Mouse (Mus musculus): Measurements from ENCODE around the gene Gtse1. TPM values are rescaled to one million over a fixed set of nuclear protein-coding genes. Genes with fewer than 3 reads are reported as not detected.
"Not testable (repeated sequence)": the region's sequence is repeated elsewhere in the genome, so short reads cannot be mapped to it uniquely, and the experiment has no call there.

Gtse1 gene
- total RNA-seq, 2 experiments from 2014 or later: 4.5 to 4.6 TPM

DNA sequence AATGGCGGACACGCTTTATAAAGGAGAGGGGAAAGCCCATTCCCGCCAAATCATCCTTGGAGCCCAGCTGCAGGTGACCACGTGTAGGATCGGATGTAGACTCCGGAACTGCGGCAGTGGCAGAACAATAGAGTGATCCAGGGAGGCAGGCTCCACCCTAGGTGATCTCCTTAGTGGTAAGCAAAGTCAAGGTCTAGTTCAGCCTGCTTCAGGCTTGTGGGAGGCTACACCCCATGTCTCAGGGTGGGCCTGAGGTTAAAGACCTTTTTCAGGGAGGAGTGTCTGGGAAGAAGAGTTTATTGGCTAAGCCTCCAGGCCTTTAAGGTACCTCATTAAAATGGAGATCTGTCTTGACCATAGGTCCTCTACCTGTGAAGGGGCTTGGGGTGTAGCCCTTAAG, 6.4 kb downstream of the Gtse1 start:
- DNase-seq: not testable (repeated sequence)
- intact Hi-C loops (cut with DNase I): loop anchor here (5.0 kb wide), 1 partner anchor 269 kb away; no protein-coding TSS in a partner anchor

- intact Hi-C loops (cut with DNase I): loop anchor here (1.0 to 5.0 kb wide), 2 partner anchors 151 to 270 kb away; no protein-coding TSS in a partner anchor
Observed at GRCm38 (mm10) chr15:85867696-85868095, 8.2 kb downstream of the Gtse1 start.

GRCm38 (mm10) chr15:85877336-85877735, 17.8 kb downstream of the Gtse1 start:
- no peak for DNase-seq
- intact Hi-C loops (cut with DNase I): no loop called here

More at GRCm38 (mm10) chr15:85867696-85868095, 8.2 kb downstream of the Gtse1 start:
- peak; percentile 79 to 87 for DNase-seq

DNA sequence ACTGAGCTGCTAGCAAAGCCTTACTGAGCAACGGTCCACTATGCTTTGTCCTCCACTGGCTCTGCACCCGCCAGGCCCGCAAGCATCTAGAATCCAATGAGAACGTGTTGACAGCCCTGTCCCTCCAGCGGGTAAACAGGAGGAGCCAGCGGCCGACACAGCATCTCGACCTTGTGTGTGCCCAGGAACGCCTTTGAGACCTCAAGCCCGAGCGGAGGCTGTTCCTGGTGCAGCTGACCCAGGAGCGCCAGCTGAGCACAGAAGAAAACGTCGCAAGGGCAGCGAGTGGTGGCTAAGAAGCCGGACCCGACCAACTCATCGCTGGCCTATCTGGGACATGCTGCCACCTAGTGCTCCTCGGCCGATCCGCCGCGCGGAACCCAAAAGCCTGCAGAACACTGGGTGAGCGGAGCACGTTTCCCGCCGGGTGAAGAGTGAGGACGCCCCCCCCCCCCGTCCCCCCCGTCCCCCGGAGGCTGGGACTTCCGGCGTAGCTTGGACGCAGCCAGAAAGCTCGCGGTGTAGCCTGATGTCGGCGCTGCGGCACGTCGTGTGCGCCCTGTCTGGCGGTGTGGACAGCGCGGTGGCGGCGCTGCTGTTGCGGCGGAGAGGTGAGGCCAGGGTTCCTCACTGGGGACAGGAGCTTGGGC, 19.4 kb downstream of the Gtse1 start, which contains the start of gene Trmu:
TSS of gene Trmu (plus strand) at position 465 of the 650 bp plus-strand sequence.
- intact Hi-C loops (cut with DNase I): loop anchor here (2.0 kb wide), 1 partner anchor 20 kb away; the partner anchor contains the start of gene Gtse1

GRCm38 (mm10) chr15:85879498-85879895, 20.0 kb downstream of the Gtse1 start:
- no peak for DNase-seq
- intact Hi-C loops (cut with DNase I): loop anchor here (2.0 kb wide), 1 partner anchor 21 kb away; the partner anchor contains the start of gene Gtse1

More for the DNA sequence above, 19.4 kb downstream of the Gtse1 start, which contains the start of gene Trmu:
- peak; percentile 92 to 93 for DNase-seq

DNA sequence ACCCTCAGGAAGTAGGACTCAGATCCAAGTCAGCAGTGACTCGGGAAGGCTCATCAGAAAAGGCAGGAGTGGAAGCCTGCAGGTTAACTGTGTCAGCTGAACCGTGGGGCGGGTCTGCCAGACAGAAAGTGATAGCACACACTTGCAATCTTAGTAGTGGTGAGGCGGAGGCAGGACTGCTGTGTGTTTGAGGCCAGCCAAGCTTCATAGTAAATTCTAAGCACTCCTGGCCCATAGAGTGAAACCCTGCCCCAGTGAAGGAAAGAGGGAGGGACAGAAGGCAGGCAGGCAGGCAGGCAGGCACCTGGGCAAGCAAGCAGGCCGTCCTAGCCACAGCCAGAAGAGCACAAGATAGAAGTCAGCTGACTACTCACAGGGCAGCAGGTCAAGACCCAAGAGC, 26.1 kb downstream of the Gtse1 start:
- DNase-seq: no peak
- intact Hi-C loops (cut with DNase I): no loop called here

DNA sequence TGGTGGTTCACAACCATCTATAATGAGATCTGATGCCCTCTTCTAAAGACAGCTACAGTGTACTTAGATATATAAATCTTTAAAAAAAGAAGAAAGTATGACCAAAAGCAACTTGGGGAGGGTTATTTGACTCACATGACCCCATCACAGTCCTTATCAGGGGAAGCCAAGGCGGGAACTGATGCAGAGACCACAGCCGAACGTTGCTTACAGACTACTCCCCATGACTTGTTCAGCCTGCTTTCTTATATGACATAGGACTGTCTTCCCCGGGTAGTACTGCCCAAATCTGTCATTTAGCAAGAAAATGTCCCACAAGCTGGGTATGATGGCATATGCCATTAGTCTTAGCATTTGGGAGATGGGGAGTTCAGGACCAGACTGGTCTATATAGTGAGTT, 29.7 kb downstream of the Gtse1 start:
- DNase-seq: no peak
- intact Hi-C loops (cut with DNase I): no loop called here

DNA sequence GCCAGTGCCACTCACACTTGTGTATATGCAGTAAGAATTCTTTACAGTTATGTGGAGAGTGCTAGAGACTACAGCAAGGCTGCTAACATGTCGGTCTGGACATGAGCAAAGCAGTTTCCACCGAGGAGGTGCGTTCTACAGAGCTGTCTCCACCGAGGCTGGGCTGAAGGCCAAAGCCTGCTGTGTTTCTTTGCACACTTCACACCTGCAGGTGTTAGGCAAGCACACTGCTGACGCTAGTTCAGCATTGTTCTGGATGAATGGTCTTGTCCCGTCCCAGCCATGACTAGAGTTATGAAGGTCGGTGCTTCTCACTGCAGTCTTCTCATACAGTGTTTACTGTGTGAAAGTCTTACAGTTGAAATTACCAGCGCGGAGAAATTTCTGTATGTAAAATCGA, 32.4 kb downstream of the Gtse1 start:
- no peak for DNase-seq
- intact Hi-C loops (cut with DNase I): no loop called here

DNA sequence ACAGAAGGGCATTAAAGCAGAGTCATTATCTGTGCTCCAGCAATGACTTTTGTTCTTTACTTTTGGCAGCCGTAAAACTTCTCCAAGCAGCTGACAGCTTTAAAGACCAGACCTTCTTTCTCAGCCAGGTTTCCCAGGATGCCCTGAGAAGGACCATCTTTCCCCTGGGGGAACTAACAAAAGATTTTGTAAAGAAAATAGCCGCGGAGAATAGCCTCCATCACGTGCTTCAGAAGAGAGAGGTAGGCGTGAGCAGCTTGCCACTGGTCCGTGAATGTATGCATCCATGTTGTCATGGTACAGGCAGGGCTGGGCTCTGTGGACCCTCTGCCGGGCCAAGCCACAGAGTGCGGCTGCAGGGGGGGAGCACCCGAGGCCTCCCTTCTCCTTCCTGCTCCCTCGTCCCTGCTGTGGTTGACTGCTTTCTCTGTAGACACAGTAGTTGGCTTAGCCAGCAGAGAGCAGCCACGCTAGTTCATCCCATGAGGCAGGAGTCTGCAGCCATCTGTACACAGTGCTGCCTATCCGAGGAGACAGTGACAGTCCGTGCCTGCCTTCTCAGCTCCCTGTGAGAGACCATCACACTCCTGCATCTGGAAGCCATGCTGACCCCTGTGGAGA, 33.1 kb downstream of the Gtse1 start:
- DNase-seq: no peak
- intact Hi-C loops (cut with DNase I): no loop called here

DNA sequence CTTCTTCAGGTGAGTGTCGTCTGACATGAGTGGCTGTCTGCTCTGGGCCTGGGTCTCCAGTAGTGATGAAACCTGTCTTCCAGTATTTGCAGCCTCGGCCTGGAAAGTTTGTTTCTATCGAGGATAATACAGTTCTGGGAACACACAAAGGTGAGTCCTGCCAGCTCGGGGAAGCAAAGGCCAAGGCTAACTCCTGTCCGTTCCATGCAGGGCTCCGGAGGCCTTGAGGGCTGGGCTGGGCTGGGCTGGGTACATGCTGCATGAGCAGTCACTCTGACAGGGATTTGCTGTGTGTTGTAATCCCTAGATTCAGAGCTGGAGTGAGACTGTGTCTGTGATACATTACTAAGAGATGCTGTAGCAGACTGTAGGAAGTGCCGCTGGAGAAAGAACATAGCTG, 34.3 kb downstream of the Gtse1 start:
- no peak for DNase-seq
- intact Hi-C loops (cut with DNase I): no loop called here

DNA sequence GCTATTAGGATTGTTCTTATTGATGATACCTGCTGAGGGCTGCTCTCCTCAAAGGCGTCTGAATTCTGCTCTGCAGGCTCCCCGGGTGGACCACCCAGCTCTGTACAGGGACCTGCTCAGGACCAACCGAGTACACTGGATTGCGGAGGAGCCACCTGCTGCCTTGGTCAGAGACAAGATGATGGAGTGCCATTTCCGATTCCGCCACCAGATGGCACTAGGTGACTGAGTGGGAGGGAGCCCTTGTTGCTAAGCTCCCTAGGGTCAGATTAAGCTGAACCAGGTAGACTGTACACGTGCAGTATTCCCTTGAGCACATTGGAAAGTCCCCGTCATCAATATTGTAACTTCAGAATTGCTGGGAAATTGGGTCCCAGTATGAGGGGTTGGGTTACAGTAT, 36.7 kb downstream of the Gtse1 start:
- DNase-seq: peak; percentile 80 to 89
- intact Hi-C loops (cut with DNase I): loop anchor here (1.0 to 5.0 kb wide), 2 partner anchors 143 to 236 kb away; no protein-coding TSS in a partner anchor

DNA sequence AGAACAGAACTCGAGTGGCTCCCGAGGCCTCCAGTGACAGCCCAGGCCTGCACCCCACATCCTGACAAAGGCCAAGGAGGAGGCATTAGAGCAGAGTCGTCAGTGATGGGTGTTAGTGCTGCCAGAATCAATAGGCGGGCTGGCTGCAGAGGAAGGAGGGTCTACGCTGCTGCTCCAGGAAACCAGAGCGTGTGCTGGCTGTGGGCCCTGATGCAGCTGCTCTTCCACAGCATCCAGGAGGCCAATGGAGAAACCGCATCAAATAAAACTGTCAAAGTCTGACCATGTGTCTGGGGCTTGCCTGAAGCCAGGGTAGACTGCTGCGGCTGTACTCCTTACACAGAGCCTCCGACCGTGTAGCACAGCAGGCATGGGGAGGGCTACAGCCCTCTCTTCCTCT, 37.6 kb downstream of the Gtse1 start:
- intact Hi-C loops (cut with DNase I): loop anchor here (5.0 kb wide), 1 partner anchor 235 kb away; no protein-coding TSS in a partner anchor
- no peak for DNase-seq

DNA sequence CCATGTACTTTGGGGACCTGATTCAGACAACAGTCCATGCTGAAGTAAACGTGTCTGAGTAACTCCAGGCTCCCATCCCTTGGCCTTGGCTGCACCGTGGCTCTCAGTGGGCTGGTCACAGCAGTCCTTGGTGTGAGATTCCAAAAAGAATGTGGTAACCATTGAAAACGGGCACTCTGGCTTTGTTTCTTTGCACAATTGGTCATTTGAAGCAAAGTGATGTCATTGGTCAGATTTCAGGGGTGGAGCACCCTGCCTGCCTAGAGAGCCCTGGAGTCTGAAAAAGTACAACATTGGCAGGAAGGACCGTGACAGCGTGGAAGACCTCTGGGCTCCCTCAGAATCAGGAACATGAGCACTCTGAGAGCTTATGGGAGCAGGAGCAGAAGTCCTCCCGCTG, 39.9 kb downstream of the Gtse1 start:
- intact Hi-C loops (cut with DNase I): loop anchor here (5.0 kb wide), 1 partner anchor 233 kb away; no protein-coding TSS in a partner anchor
- no peak for DNase-seq

DNA sequence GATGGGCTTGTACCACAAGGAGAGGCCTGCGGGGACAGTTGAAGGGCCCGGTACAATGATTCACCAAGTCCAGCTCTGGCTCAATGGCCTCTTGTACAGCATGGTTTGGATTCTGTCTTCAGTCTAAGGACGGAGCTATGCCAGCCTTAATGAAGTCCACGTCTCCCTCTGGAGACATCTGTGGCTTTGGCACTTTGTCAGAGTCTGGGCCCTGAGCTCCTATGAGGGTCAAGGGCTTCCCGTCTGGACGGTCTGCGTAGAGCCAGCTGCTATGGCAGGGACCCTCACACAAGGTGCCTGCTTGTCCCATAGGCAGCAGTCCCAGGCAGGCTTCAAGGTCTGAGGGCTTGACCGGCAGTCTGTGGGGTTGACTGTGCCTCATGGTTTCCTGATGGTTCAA, 40.8 kb downstream of the Gtse1 start:
- no peak for DNase-seq
- intact Hi-C loops (cut with DNase I): no loop called here

GRCm38 (mm10) chr15:85900801-85901200, 41.3 kb downstream of the Gtse1 start:
- intact Hi-C loops (cut with DNase I): no loop called here
- DNase-seq: no peak

DNA sequence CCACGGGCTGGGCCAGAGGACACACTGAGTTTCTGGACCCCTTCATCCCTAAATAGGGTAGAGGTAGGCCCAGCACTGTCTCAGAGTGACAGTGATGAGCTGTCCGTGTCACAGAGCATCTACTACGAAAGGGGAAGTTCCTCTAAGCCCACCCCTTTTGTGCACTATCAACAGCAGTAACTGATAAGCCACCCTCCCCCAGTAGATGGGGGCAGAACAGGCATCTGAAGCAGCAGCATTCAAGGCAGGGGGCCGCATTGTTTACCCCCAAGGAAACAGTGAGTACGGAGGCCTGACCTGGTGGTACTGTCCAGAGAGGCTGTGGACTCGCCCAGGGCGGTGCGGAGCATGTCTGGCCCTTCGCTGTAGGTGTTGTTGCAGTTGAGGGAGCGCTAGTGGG, 43.0 kb downstream of the Gtse1 start:
- intact Hi-C loops (cut with DNase I): no loop called here

DNA sequence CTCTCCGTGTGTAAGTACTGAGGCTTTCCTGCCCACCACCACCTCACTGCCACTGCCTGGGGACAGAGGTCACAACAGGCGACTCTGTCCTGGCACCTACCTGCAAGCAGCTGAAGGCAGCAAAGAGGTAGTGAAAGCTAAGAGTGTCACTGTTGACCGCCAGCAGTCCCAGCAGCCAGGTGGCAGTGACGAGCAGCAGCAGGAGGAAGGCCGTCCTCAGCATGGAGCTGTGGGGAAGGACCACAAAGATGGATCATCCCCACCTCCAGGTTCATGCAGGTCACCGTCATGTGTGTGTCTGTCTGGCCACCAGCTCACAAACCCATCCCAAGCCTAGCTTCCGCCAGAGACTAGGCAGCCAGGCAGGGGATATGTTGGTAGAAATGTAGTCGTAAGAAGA, 44.3 kb downstream of the Gtse1 start:
- intact Hi-C loops (cut with DNase I): no loop called here
- peak in 1 of 2 experiments; percentile 42 for DNase-seq

More for the DNA sequence above, 43.0 kb downstream of the Gtse1 start:
- no peak for DNase-seq

DNA sequence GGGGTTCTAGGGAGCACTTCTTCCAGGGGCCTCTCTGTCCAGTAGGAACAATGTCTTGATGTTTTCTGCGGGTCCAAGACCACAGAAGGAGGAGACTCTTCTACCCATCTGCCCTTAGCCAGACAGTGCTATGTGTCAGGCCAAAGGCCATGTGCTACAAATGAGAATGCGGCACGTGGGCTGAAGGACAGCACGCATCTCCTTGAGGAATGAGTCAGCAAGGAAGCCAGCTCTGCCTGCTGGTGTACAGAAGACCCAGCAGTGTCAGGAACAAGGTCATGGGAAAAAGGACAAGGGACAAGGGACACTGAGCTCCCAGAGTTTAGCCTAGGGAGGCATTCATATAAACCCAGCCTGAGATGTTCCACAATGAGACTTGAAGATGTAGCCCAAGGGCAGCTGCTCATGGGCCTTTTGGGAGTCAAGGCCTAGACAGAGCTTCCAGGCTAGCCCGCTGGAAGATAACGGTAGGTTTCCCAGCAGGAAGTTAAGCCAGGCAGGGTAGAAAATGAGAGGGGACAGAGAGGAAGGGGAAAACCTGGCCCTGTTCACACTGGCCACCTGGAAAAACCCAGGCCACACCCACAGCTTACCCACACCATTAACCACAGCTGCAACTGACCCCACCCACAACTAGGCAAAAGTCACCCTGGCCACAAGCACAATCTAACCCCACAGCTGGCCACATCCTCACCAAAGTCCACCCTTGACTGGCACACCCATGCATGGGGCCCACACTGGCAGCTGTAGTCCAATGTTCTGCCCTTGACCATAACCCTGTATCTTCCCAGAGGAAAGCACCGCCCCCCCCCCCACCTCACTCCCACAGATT, 49.3 kb downstream of the Gtse1 start:
- intact Hi-C loops (cut with DNase I): no loop called here
- no peak for DNase-seq

DNA sequence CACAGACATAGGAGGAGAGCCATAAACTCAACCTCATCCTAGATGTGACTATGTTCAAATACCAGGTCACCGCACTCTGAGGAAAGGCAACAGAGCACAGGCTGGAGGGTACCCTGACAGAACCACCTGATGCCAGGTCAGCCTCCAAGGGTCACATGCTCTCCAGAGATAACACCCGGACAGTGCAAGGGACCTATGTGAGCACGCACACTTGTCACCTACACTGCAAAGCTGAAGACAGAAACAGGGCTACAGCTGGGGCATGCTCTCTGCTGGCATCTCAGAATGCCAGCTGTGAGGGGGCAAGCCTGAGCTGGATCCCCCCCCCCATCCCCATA, 49.9 kb downstream of the Gtse1 start:
- no peak for DNase-seq
- intact Hi-C loops (cut with DNase I): no loop called here

DNA sequence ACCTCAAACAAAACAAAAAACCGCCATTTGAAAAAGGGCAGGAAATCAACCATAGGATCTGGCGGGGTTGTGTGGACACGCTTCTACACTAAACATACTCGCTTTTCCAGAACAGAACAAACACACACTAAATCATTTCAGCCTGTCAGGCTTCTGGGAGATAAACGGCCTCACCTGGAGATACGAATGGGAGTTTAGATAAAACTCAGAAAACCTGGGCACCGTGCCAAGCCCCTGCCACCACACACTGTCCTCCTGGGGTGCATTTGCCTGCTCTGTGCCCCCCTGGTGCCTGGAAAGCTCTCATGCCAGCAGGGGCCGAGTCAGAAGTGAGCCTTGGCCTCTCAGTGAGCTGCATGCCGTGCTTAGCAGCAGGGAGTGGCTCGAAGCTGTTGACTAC, 50.4 kb downstream of the Gtse1 start:
- no peak for DNase-seq
- intact Hi-C loops (cut with DNase I): no loop called here

DNA sequence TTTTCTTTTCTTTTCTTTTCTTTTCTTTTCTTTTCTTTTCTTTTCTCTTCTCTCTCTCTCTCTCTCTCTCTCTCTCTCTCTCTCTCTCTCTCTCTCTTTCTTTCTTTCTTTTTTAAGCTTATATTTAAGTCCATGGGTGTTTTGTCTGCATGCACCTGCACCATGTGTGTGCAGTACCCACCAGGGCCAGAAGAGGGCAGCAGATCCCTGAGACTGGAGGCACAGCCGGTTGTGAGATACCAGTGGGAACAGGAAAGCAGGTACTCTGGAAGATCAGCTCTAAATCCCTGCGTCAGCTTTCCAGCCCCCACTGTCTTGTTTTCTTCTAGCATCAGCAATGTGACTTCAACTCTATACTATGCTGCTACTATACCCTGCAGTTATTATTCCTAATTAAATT, 54.1 kb downstream of the Gtse1 start:
- intact Hi-C loops (cut with DNase I): no loop called here

More for the DNA sequence above, 54.1 kb downstream of the Gtse1 start:
- peak; percentile 61 to 82 for DNase-seq

Measured in heart, postnatal 10 days (tissue).